Mouse (Mus musculus) adrenal gland (tissue): ENCODE data around the gene Trpm2.
"Not testable (repeated sequence)": the region's sequence is repeated elsewhere in the genome, so short reads cannot be mapped to it uniquely, and the experiment has no call there.

Experiments used
- intact Hi-C: fragments of 180-260 bp; cut with DNase I; formaldehyde crosslinking; loops from one replicate; pipeline ENCODE4 v1.15.1; 2025
- long read RNA-seq, 2 experiments: library from polyadenylated mRNA; unstranded; transcript quantifications; one replicate each; pipeline ENCODE4 v2.0.0; 2020; ENCODE audit warnings: borderline replicate concordance in 1 of 2; ENCODE audit not compliant: insufficient replicate concordance in 1 of 2

Gene Trpm2
- long read RNA-seq, experiment 1, result 0 reads
- long read RNA-seq, experiment 2, result 0 reads

- intact Hi-C loops, result no loop called here
These were observed at the start of gene Trpm2 for GRCm38 (mm10) chr10:77970481-77970880. TSS of gene Trpm2 (minus strand) at chr10:77970563.

GRCm38 (mm10) chr10:78019984-78020383, 49.6 kb upstream of the Trpm2 start:
- intact Hi-C loops, result not testable (repeated sequence)

GRCm38 (mm10) chr10:78019291-78019690, 48.9 kb upstream of the Trpm2 start:
- intact Hi-C loops, result no loop called here

GRCm38 (mm10) chr10:78018797-78019203, 48.4 kb upstream of the Trpm2 start:
- intact Hi-C loops, result no loop called here

- intact Hi-C loops, result no loop called here
These were observed 46.0 kb upstream of the Trpm2 start for GRCm38 (mm10) chr10:78016366-78016765.

- intact Hi-C loops, result no loop called here
These were observed 45.1 kb upstream of the Trpm2 start for GRCm38 (mm10) chr10:78015489-78015888.

- intact Hi-C loops, result no loop called here
These were observed 42.5 kb upstream of the Trpm2 start for GRCm38 (mm10) chr10:78012661-78013495.

GRCm38 (mm10) chr10:78011116-78011515, 40.8 kb upstream of the Trpm2 start:
- intact Hi-C loops, result not testable (repeated sequence)

GRCm38 (mm10) chr10:78010335-78010734, 40.0 kb upstream of the Trpm2 start:
- intact Hi-C loops, result no loop called here

- intact Hi-C loops, result no loop called here
These were observed 39.6 kb upstream of the Trpm2 start, which contains the start of gene Pfkl for GRCm38 (mm10) chr10:78009945-78010293. TSS of gene Pfkl (minus strand) at chr10:78010083.

GRCm38 (mm10) chr10:78009184-78009944, 39.0 kb upstream of the Trpm2 start:
- intact Hi-C loops, result no loop called here

- intact Hi-C loops, result no loop called here
These were observed 37.8 kb upstream of the Trpm2 start for GRCm38 (mm10) chr10:78008169-78008568.

GRCm38 (mm10) chr10:78007203-78007602, 36.8 kb upstream of the Trpm2 start:
- intact Hi-C loops, result no loop called here

GRCm38 (mm10) chr10:78005791-78006438, 35.6 kb upstream of the Trpm2 start:
- intact Hi-C loops, result no loop called here

- intact Hi-C loops, result no loop called here
These were observed 34.2 kb upstream of the Trpm2 start for GRCm38 (mm10) chr10:78004479-78005100.

- intact Hi-C loops, result no loop called here
These were observed 32.0 kb upstream of the Trpm2 start for GRCm38 (mm10) chr10:78002316-78002715.

GRCm38 (mm10) chr10:78001796-78002195, 31.4 kb upstream of the Trpm2 start:
- intact Hi-C loops, result no loop called here

GRCm38 (mm10) chr10:78000200-78000599, 29.8 kb upstream of the Trpm2 start:
- intact Hi-C loops, result no loop called here

- intact Hi-C loops, result no loop called here
These were observed 25.3 kb upstream of the Trpm2 start for GRCm38 (mm10) chr10:77995639-77996038.

GRCm38 (mm10) chr10:77985775-77986174, 15.4 kb upstream of the Trpm2 start:
- intact Hi-C loops, result no loop called here

- intact Hi-C loops, result loop anchor here (5.0 kb wide), 1 partner anchor 43 kb away; no protein-coding TSS in a partner anchor
These were observed 14.3 kb upstream of the Trpm2 start for GRCm38 (mm10) chr10:77984660-77985059.
